Mouse (Mus musculus): ENCODE measurements around the gene Mogs. TPM values are rescaled to one million over a fixed set of nuclear protein-coding genes. Genes with fewer than 3 reads are reported as not detected.

The Mogs gene
- total RNA-seq (2021): 10 to 100 TPM in 1 of 2 experiments, 1 to 10 TPM in 1; 9.3 to 10.3 TPM
- long read RNA-seq, experiment 1, transcript Mogs-201 (4 exons, 2,780 nt): major isoform, 18 of 24 reads
- long read RNA-seq, experiment 1, partial matches to known transcripts: 1 of 24 reads
- long read RNA-seq, experiment 1, other reads (novel, unspliced or antisense): 5 of 24 reads
- long read RNA-seq, experiment 2, partial matches to known transcripts: 5 of 7 reads
- long read RNA-seq, experiment 2, other reads (novel, unspliced or antisense): 1 of 7 reads

DNA sequence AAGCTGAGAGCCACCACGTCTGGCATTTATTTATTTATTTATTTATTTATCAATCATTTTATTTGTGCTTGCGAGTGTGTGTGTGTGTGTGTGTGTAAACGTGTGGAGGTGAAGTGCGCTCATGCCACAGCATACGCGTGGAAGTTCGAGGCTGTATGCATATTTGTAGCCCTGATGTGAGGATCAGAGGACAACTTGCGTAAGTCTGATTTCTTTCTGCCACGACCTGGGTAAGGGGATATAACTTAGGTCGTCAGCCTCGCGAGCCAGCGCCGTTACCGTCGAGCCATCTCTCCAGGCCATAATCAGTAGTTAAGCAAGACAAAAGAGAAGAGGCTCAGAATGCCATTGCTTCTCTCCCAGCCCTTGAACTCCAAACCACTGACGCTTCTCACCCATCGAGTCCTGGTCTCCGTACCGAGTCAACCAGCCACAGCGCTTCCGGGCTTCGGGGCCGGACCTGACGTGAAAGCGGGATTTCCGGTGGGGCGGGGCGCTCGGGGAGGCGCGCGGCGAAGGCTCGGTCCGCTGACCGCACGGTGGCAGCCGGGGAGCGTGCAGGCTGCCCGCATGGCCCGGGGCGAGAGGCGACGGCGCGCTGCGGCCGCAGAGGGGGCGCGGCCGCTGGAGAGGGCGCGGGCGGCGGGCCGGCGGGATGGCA is at the start of gene Mogs:
Gene Mogs, plus strand, starts transcription at position 486 of the 661 bp plus-strand sequence.
- peak; percentile 97 for DNase-seq

DNA sequence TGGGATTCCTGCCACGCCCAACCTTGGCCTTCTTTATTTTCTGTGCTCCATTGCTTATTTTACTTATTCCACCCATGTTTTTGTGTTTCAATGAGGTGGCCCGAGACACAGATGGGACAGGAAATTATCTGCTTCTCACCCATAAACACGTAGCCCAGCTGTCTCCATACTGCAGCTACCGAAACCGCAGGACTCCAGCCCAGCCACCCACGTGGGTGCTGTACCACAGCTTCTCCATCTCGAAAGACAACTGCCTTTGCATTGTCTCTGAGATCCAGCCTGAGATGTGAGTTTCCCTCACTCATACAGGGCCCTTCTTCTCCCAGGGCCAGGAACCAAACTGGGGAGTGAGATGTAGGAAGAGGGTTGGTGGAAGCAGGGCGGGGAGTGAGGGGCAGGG is 49.3 kb upstream of the Mogs start:
- DNase-seq: no peak

DNA sequence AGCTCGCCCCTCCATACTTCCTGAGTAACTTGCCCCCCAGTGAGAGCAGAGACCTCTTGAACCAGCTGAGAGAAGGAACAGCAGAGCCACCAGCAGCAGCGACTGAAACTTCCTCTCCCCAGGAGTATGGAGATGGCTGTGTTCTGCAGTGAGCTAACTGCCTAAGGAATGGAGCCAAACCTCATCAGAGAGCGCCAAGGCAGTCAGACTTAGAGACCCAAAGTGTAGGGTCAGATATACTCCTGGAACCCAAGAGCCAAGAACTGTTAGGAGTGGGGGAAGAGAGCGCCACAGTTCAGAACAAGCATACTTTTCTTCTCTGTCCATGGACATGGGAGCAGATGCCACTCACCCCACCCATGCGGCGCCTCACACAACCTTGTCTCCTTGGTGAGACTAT is 48.9 kb upstream of the Mogs start:
- no peak for DNase-seq

DNA sequence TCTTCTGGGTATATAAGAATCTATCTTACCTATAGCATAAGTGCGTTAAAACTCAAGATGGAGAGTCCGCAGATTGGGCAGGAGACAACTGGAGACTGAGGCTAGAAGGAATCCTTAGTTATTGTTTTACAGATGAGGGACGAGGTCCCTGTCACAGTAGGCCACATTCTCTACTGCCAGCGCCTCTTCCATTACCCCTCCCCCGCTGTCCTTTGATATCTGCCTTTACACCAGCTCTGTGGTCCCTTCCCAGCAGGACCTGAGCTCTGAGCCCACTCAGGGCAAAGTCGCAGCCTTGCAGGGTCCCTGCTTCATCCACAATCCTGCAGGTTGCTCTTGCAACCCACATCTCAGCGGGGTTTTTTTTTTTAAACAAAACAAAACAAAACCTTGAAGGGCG is 47.1 kb upstream of the Mogs start:
- no peak for DNase-seq

DNA sequence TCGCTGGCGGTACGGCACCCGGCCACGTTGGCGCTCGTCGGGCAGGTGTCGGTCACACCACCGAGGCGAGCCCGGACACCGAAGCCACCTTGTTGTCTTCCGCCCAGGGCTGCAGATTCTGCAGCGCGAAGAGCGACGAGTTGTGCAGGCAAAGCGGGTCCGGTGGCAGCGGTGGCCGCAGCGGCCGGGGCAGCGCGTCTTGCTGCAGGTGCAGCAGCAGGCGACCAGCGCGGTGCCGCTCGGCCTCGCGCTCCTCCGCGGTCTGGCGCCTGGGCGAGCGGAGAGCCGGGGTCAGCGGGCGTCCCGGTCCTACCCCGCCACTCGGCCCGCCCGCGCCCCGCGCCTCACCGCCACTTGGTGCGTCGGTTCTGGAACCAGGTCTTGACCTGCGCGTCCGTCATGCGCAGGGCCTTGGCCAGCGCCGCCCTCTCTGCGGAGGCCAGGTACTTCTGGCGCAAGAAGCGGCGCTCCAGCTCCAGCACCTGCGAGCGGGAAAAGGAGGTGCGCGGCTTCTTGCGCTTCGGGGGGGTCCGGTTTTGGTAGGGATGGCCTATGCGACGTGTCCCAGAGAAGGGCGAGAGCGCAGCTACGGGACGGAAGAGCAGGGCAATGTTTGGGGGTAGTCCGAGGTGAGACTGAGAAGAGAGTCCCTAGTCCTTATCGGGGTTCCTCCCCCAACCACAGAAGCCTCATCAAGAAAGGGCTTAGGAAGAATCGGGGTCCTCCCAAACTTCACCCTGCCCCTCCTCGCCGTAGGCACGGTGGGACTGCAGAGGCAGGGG is 46.4 kb upstream of the Mogs start:
- DNase-seq: no peak

DNA sequence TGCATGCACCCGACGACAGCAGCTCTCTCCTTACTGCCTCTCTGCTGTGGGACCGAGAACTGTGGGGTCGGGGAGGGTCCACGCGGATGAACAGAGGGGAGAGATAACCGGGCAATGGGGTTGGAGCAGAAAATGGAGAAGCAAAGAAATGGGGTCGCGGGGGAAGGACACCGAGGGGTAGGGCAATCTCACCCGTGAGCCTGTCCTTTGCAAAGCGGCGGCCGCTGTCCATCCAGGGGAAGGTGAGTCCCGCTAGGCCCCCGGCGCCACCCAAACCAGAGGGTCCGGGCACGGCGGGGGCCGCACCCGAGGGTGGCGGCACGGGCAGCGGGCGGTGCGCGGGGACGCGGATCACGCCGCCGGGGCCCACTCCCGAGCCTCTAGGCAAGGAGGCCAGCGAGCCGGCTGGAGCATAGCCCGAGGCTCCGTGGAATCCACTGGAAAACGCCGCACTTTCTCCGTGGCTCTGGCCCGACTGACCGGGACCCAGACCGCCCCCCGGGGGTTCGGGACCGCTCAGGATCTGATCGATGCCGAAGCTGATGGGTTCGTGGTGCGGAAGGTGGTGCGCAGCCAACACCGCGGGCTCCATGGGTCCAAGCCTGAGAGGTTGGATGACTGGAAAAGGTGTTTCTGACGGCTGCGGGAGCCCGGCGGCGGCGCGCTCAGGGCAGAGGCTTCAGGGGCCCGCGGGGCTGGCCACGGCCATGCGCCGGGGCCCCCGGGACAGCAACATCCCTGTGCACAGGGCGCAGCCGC is 45.6 kb upstream of the Mogs start:
- DNase-seq: no peak

DNA sequence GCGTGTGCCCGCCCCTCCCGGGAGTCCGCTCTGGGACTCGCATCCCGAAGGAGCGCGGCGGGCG is 45.2 kb upstream of the Mogs start, which contains the start of gene Tlx2:
Gene Tlx2, minus strand, starts transcription at position 47 of the 64 bp plus-strand sequence.
- DNase-seq: no peak

DNA sequence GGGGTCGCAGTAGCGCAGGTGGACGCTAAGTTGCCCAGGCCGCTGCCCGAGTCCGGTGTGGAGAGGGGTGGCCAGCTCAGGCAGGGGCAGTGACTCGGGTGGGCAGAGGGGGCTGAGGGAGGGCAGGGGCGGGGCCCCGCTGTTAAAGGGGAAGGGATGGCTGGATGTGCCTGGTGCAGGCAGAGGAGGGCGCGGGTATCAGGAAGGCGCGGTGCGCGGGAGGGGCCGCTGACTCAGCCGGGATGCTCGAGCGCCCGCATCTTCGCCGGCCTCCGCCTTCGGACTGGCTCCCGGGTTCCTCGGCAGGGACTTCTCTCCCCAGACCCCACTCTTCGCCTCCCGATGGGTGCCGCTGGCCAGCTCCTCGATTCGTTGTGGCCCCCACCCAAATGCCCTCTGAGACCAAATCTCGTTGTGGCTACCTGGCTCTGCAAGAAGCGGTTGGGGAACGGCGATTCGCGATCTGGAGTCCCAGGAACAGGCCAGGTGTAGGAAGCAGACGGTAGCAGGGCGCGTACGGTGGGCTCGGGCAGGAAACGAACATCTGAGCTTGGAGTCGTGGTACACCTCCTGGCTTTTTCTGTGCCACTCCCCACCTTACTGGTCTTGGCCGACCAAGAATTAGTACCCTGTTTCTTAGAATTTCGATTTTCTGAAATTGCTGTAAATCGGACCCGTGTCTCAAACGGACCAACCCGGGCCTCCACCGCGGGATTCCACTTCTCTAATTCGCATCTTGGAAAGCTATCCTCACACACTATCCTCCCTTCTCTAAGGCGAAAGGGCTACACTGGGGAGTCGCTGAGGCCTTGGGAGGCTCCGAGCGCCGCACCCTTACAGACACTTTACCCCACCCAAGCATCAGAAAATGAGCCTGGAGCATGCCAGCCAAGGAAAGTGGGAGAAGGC is 44.7 kb upstream of the Mogs start:
- peak in 1 of 2 experiments; percentile 58 for DNase-seq

DNA sequence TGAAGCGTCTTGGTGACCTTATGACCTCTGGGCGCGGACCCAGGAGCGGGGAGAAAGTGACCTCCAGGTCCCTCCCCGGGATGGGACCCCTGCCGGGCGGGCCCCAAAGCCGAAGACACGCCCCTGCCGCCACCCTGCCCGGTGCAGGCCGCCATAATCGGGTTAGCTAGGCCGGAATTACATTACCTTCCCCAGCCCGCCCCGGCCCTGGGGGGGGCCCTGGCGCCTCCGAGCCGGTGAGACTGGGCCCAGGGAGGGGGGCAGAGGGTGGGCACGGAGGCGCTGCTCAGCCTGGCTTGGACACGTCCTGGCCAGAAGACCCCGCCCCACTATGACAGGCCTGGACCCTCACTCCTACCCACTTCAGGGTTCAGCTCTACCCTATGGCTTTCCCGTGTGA is 44.1 kb upstream of the Mogs start:
- no peak for DNase-seq

DNA sequence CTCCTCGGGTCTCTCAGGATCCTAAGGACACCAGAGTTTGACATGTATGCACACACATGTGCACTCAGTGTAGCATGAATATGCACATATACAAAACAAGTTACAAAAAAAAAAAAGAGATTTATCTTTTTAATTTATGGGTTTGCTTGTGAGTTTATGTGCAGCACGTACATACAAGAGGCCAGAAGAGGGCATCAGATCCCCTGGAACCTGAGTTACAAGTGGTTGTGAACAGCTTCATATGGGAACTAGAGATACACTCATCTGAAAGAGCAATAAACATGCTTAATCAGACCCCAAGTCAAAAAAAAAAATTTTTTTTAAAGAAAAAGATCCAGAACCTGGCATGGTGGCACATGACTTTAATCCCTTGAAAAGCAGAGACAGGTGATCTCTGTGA is 40.3 kb upstream of the Mogs start:
- no peak for DNase-seq

DNA sequence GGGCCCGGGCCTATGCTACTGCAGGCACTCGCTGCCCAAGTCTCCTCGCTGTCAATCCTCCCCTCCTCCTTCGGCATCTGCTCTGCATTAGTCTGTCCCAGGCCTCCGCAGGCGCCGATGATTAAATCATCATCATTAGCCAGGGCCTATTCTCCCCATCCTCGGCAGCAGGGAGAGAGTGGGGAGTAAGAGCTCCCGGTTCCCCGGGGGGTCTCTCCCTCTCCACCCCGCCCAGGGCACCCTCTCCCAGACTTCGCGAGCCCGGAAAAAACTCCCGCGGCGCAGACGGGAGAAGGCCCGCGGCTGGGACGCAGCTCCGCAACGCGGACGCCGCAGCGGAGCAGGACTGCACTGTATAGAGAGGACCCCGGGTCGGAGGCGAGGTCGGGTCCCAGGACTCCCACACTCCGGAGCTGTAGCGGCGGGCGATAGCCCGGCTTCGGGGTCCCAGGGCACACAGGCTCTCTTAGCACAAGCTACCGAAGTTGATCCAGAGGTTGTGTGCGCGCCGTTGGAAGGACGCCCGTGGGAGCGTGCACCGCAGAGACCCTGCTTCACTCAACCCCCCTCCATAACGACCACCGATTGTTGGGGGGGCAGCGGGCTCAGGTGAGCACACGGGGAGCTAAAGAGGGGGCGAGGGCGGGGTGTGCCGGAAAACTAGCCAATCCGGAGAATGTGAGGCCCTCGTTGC is 37.5 kb upstream of the Mogs start, which contains the start of gene Pcgf1:
Gene Pcgf1, plus strand, starts transcription at position 240 of the 694 bp plus-strand sequence.
- peak; percentile 40 to 64 for DNase-seq

DNA sequence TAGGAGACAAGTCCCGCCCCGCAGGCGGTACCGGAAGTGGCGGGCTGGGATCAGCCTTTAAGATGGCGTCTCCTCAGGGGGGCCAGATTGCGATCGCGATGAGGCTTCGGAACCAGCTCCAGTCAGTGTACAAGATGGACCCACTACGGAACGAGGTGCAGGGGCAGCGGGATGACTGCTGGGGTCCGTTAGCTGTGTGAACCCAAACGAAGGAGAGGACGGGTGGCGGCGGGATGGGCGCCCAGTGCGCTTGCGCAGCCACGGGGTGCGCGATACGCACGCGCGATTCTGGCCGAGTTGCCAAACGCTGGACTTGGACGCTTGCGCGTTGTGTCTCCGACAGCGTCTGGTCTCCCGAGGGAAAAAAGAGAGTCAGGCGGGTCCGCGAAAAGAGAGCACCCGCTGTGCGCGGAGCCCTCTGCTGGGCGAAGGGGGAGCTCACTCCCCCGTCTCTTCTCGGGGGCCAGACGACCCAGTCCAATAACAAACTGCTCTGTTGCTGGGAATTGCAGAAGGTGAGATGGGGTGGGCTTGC is 36.9 kb upstream of the Mogs start:
- peak; percentile 99 to 100 for DNase-seq

DNA sequence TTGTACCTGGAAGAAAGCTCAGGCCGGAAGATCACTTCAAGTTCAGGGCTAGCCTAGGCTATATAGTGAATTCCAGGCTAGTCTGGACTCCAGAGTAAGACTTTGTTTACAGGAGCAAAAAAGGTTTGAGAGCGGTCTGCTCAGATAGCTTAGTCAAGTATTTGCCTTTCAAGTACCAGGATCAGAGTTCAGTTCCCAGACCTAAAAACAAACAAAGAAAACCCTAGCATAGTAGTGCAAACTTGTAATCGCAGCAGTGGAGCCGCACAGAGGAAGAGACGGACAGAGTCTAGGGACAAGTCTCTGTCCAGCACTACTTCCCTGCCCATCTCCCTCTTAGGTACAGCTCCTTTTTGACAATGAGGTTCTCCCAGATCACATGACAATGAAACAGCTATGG is 35.1 kb upstream of the Mogs start:
- no peak for DNase-seq

DNA sequence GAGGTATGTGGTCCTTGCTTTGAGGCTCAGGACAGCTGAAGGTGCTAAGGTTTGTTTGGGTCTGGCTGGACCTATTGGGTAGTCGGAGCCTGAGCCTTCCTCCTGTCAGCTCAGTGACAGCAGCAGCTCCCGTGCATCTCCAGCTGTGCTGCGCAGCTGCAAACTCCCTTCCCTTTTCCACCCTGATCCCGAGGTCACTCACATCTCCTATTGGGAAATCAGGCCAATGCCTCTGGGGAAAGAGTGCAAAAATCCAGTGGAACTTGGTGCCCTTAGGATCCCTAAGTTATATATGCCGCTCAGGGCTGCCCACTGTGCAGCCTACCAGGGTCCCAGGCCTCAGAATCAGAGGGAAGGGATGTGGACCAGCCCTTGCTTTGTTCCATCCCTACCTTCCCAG is 31.8 kb upstream of the Mogs start:
- DNase-seq: no peak

DNA sequence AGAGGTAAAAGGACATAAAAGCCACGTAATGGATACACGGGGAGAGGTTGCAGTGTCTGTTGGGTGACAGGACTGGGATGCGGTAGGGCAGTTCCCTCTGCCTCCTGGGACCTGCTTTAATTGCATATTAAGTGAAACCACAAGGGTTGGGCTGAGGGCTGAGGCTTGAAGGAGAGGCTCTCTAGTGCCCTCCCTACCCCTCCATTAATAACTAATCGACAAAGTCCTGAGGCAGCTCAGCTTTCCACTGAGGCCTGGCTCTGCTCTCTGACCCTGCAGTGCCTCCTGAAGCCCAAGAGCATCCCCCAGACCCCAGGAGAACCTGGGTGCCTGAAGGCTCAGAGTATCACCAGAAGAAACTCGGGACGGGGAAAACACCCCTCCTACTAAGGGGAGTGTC is 30.8 kb upstream of the Mogs start:
- no peak for DNase-seq

DNA sequence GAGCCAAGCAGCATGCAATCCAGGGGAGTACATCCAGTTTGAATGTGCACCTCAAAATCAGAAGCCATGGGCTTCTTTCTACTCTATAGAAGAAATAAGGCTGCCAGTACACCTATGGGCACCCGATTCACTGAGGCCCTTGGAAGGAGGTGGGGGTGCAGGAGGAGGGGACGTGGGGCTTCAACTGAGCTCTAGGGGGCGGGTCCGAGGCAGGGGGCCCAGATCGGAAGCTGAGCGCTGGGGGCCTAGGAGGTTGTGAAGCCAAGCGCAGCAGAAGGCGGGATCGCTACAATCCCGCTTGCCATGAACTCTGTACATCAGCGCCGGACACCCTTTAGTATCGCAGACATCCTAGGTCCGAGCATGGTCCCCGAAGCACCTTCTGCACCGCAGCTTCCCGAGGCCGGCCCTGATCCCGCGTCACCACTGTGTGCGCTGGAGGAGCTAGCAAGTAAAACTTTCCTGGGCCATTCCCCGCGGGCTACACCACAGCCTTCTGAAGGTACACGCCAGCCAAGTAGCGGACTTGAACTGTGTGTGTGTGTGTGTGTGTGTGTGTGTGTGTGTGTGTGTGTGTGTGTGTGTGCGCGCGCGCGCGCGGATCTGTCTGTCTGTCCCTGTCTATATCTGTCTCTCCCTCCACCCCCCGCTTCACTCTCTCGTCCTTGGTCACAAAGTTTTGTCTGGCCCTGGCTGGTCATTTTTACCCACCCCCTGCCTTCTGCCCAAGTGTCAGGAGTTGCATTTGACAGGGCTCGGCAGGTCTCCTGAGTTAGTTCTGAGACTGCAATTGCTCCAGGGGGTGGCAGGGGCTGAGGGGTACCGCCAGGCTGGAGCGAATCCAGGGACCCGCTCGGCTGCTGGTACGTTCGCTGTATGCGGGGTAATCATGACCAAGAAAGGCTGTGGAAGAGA is 28.9 kb upstream of the Mogs start, which contains the start of gene Lbx2:
Gene Lbx2, plus strand, starts transcription at position 247 of the 915 bp plus-strand sequence.
- DNase-seq: peak in 1 of 2 experiments; percentile 31

DNA sequence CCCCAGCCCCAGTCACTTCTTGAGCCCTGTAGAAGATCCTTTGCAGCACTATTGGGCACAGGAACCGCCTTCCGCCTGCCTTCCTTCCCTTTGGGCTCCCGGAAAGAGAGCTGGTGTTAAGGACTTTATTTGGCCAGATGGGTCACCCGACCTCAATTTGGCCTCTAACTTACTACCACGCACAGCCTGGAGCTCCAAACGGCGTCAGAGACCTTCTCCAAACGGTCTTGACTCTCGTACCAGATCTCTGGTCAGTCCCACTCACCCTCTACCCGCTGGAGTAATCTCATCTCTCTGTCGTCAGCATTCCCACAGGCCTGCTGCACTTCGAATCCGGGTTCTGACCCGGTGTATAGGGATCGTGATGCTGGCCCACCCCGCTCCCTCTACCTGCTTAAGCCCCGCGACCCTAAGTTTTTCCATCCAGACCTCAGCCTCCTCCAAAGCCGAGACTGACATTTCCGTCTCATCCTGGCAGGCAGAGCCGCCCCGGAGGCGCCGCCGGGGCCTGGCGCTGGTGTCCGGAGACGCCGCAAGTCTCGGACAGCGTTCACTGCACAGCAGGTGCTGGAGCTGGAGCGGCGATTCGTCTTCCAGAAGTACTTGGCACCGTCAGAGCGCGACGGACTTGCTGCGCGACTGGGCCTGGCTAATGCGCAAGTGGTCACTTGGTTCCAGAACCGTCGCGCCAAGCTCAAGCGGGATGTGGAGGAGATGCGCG is 27.9 kb upstream of the Mogs start:
- peak; percentile 57 to 67 for DNase-seq

DNA sequence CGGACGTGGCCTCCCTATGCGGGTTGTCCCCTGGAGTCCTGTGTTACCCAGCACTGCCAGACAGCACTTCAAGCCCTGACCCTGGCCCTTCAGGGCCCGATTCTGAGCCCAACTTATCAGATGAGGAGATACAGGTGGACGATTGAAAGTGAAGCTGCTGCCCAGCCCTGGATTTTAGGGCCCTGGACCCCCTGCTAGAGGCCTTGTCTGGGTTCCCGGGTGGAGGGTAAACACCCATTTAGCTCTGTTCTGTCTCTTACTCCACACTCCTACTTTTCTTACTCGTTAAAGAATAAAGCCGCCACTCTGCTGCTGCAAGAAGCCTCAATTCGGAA is 27.4 kb upstream of the Mogs start:
- no peak for DNase-seq

DNA sequence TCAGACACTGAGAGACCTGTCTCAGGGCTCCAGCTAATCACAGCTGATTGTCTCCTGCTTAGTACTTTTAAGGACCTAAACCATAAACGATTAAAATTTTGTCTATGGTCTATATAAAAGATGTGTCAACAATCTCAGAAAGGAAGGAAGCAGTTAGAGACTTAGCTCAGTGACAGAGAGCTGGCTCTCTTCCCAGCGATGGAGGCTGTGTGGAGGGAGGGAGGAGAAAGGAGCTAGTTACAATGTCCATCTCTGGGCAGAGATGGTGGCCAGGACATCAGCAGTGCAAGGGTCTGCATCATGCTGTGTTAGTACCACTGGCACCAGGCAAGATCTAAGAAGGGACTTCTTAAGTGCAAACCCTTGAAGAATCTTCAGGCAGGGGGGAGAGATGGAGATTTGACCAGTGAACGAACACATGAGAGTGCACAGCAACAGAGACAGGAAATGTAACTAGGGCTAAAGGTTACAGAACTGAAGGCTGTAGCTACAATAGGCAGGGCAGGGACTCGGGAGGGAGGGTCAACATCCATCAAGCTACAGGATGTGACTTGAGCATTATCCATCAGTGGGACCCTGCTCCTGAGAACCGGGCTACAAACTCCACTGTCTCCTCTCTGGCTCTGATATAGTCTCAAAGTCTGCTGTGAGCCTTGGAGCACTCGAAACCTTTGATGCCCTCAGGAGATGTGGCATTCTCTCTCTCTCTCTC is 22.7 kb upstream of the Mogs start:
- DNase-seq: no peak
